Mouse (Mus musculus) embryonic stem cell, embryonic (primary cell): ENCODE results near the gene Rnls.

Experiments used
- CTCF ChIA-PET, 4 experiments: fragments of 300-600 bp in 2 of 4; fragments of 350-600 bp in 2 of 4; sonication (Branson Sonifier 250); formaldehyde crosslinking; loops; one replicate each; lab custom pipeline; 2022; ENCODE audit warnings: inconsistent platforms in 2 of 4; lab: Charles Lee
- POLR2A ChIA-PET, 4 experiments: fragments of 300-600 bp in 2 of 4; fragments of 350-600 bp in 2 of 4; sonication (Branson Sonifier 250); formaldehyde crosslinking; loops; one replicate each; lab custom pipeline; 2022; ENCODE audit warnings: antibody characterized with exemption in 4 of 4, inconsistent platforms in 1 of 4; lab: Charles Lee

The Rnls gene

GRCm38 (mm10) chr19:33099201-33099788, 292.8 kb downstream of the Rnls start:
- ChIA-PET CTCF (no interaction called here), POLR2A (no interaction called here)

GRCm38 (mm10) chr19:33097691-33098090, 294.4 kb downstream of the Rnls start:
- CTCF ChIA-PET = interaction anchor here in 1 of 4 experiments (0.6 kb wide), 1 partner anchor 328 kb away, joined by 4 read pairs; no protein-coding TSS in a partner anchor
- POLR2A ChIA-PET = interaction anchor here in 1 of 4 experiments (0.8 kb wide), 1 partner anchor 71 kb away, joined by 8 read pairs; no protein-coding TSS in a partner anchor

- POLR2A ChIA-PET = no interaction called here
Measured at GRCm38 (mm10) chr19:33096581-33096980, 295.5 kb downstream of the Rnls start.

GRCm38 (mm10) chr19:33092575-33092974, 299.5 kb downstream of the Rnls start:
- POLR2A ChIA-PET = no interaction called here
- CTCF ChIA-PET = no interaction called here

More at GRCm38 (mm10) chr19:33096581-33096980, 295.5 kb downstream of the Rnls start:
- CTCF ChIA-PET = interaction anchor here in 1 of 4 experiments (0.6 kb wide), 1 partner anchor 108 kb away, joined by 3 read pairs; no protein-coding TSS in a partner anchor

GRCm38 (mm10) chr19:33091324-33091723, 300.8 kb downstream of the Rnls start:
- ChIA-PET POLR2A (no interaction called here), CTCF (interaction anchor here in 1 of 4 experiments (0.6 kb wide), 1 partner anchor 446 kb away, joined by 3 read pairs; no protein-coding TSS in a partner anchor)

GRCm38 (mm10) chr19:33088868-33089267, 303.2 kb downstream of the Rnls start:
- CTCF ChIA-PET = no interaction called here

GRCm38 (mm10) chr19:33087961-33088360, 304.1 kb downstream of the Rnls start:
- ChIA-PET CTCF (no interaction called here), POLR2A (interaction anchor here in 1 of 4 experiments (1.3 kb wide), 1 partner anchor 141 kb away, joined by 3 read pairs; no protein-coding TSS in a partner anchor)

More at GRCm38 (mm10) chr19:33088868-33089267, 303.2 kb downstream of the Rnls start:
- POLR2A ChIA-PET = no interaction called here
